Mouse (Mus musculus) CH12.LX (cell line): ENCODE data around the gene Fbxo42.

Source experiments
- CTCF ChIP-seq, 2 experiments: IDR thresholded peaks in 1 of 2; conservative IDR thresholded peaks in 1 of 2; 2 replicates each; pipeline ENCODE4 v1.5.1; 2011 to 2012; ENCODE audit warnings: low read depth in 2 of 2, low read length in 2 of 2, improper control_type of control experiment in 1 of 2, inconsistent platforms in 1 of 2, mild to moderate bottlenecking in 1 of 2, moderate library complexity in 1 of 2
- MYC ChIP-seq: IDR thresholded peaks from 2 replicates; pipeline ENCODE4 v1.6.1; 2011; ENCODE audit warnings: low read depth, mild to moderate bottlenecking, improper control_type of control experiment, low read length
- PAX5 ChIP-seq: IDR thresholded peaks from 2 replicates; pipeline ENCODE4 v1.6.1; 2012; ENCODE audit warnings: low read length, inconsistent platforms, mixed read lengths
- POLR2A ChIP-seq: IDR thresholded peaks from 2 replicates; pipeline ENCODE4 v1.6.1; 2011; ENCODE audit warnings: low read depth, mild to moderate bottlenecking, improper control_type of control experiment, low read length
- RCOR1 ChIP-seq: conservative IDR thresholded peaks from 2 replicates; pipeline ENCODE4 v1.6.1; 2012; ENCODE audit warnings: low read depth, mild to moderate bottlenecking, inconsistent platforms, low read length, improper control_type of control experiment

DNA sequence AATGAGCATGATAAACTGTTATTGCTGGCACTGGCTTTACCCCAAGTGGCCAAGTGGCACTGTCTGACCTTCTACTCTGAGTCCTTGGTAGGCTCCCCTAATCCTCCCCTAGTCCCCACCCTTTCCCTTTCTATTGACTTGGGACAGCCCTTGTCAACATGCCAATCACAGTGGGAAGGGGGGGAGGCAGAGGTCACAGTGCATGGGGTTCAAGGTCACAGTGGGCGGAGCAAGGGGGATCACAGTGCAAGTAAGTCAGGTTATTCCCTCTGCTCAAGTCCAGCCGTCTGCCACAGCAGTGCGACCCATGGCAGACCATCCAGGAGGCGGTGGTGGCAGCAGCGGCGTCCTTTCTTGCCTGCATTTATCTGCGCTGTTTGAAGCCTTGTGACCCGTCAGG is 32.3 kb upstream of the Fbxo42 start:
- TF ChIP-seq CTCF (conservative IDR thresholded peaks at IDR 0.05 in 1 of 2, IDR thresholded peaks at IDR 0.05 in 1 of 2; ENCODE audit: low read depth in 2 of 2, low read length in 2 of 2) (no peak), MYC (no peak), POLR2A (no peak), PAX5 (no peak), RCOR1 (no peak)
